Mouse (Mus musculus): ENCODE data around the gene Tbx3.

Tbx3 gene

DNA sequence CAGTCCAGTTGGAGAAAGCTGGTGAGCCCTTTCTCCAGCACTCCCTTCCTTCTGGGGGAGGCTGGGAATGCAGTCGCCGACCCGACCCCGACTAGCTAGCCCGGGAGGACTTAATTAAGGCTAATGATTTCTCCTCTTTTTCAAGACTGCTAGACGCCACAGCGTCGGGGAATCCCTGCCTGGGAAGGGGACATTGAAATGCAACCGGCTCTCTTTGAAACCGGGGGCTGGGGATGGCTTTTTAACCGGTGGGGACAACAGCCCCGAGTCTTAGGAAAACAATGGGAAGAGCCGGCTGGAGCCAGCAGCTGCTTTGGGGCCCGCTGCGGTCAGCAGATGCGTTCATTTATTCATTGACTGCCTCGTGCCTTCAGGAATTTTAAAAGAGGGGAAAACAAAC, 36.0 kb downstream of the Tbx3 start:
- no peak for DNase-seq (ENCODE audit: low read depth, low spot score)

DNA sequence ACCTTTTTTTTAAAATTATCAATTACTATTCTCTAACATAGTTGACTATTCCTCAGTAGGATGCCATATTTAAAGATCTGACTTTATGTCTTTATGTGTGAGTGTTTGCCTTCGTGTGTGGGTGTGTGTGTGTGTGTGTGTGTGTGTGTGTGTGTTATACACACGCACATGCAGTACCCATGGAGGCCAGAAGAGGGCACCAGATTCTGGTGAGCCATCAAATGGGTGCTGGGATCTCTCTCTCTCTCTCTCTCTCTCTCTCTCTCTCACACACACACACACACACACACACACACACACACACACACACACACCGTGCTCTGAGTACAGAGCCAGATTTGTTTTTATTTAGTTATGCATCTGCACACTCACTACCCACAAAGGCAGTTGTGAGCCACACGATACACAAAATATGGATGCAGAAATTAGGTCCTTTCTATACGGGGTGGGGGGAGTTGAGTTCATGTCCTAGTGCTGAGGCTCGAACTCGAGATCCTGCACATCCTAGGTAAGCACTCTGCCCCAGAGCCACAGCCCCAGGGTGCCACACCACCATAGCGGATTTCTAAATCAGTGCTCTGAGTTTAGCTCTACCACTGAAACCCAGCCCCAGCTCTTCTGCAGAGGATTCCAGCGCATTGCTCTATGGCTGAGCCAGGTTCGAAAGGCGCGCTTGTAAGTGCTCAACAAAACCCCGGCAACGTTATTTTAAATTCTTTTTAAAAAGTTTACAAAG, 38.5 kb downstream of the Tbx3 start:
- DNase-seq (ENCODE audit: low read depth, low spot score) = no peak

DNA sequence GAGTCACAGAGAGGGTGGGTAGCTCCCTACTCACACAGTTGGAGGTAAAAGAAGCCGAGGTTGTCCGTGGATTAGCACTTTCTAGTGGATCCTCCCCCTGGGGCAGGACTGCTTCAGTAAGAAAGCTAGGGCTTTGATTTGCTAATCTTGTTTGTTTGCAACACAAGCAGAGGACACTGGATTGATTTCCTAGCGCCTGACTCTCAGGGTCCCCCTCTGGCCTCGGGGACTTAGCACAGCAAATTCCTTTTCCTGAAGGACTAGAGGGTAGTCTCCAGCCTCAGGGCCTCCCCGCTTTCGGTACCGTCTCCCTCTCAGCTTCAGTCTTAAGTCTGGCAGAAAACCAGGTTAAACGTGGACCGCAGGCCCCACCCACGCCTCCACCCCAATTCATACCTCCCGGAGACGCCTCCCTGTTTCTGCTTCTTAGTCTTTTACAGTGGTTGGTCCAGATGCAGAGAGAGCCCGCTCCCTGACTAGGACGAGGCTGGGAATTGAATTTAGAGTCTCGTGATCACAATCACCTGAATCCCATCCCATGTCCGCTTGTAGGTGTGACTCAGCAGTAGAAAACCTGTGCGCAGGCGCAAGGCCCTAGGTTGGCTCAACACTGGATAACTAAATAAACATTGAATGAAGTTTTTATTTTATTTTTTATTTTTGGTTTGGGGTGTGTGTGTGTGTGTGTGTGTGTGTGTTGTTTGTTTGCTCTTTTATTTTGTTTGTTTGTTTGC, 39.5 kb downstream of the Tbx3 start:
- no peak for DNase-seq (ENCODE audit: low read depth, low spot score)

DNA sequence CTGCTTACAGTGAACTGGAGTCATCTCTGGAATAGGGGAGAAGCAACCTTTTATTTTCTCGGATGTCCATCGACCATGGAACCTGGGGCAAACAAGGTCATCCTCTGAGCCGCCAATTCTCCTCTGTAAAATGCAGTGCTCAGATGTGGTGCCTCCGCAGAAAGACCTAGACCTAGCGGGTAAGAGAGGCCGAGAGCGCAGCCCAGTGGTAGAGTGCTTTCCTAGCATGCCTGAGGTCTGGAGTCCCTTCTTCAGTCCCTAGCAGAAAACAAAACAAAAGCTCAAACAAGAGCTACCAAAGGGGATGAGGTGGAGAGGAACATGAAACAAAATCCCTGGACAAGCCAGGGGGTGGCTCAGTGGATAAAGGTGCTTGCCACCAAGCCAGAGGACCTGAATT, 40.3 kb downstream of the Tbx3 start:
- DNase-seq (ENCODE audit: low read depth, low spot score) = no peak

DNA sequence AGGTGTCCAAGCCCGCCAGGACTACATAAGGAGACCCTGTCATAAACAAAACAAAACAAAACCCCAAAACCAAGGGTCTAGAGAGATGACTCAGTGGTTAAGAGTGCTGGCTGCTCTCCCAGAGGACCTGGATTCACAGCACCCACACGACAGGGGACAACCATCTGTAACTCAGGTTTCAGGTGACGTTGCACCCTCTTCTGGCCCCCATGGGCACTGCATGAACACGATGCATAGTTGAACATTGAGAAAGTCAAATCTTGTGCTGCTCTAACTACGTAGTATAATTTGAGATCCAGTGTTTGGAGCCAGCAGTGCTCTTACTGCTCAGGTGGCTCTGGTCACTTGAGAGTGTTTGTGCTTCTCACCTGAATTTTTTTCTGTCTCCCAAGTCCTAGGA, 41.2 kb downstream of the Tbx3 start:
- no peak for DNase-seq (ENCODE audit: low read depth, low spot score)

DNA sequence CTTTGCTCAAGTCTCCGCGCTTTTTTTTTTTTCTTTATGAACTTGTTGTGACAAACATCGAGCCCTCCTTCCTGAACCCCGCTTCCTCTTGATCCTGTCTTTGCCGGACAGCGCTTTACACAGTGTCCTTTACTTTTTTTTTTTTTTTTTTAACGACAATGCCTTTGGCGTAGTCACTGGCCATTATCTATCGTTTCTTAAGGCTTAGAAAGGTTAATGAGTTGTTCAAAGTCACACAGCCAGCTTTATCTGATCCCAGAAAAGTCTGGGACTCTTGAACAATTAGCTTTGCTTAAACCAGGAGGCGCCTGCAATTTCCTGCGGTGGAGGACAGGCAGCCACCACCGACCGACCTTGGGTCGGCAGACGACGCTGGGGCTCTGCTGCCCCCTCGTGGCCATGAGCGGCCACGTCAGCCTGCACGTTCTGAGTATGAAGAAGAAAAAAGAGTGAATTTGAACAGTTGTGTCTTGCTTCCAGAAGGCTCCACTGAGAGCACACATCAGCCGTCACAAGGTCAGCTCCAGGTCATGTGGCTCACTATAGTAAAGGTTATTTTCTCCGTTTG, 42.3 kb downstream of the Tbx3 start:
- peak; percentile 68 for DNase-seq (ENCODE audit: low read depth, low spot score)

DNA sequence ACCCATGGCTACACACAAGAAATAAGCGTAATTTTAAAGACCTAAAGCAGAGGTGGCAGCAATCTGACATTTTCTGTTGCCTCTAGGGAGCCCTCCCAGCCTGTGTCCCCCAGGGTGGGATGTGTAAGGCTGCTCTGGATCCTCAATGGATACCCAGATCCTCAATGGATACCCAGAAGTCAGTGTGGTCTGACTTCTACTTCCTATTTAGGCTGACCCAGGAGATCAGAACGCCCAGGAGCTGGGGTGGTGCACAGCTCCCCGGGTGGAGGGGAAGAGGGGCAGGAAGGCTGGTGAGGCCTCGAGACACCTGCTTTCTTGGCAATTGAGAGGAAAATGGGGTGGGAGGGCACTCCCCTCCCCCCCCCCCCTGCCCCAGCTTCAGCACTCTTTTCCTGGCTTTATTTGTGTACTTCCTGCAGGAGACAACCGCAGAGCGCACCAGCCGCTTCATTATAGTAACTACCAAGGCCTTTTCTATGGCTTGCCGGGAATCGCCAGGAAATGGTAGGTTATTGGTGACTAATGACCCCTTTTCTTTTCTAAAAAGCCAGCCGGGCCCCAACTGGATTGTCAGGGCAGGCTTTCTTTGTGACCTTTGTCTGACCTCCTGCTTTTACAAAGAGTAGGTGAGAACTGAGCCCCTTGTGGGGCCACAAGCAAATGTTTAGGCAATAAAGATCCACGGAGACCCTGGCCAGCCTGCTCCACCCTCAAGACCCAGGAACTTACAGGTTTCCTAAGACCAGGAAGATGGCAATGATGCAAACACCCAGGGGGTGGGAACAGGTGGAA, 50.2 kb downstream of the Tbx3 start:
- no peak for DNase-seq (ENCODE audit: low read depth, low spot score)

DNA sequence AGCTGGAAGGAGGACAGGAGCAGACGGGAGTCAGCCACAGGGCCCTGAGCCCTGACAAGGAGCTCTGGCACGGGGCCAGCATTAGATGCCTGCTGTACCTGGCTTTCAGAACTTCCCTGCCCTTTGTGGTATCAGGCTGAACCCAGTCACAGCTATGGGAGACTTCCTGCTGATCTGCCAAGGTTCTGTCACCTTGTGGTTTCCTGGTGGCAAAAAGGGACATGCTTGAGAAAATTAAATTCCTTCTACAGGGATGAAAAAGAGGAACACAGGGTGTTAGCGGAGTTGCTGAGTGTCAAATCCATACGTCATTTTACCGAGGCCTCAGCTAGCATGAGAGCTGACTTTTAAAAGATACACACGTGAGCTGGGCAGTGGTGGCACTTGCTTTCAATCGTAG, 62.5 kb downstream of the Tbx3 start:
- peak; percentile 17 for DNase-seq (ENCODE audit: low read depth, low spot score)

Data from 3T3-L1 (cell line).